Mouse (Mus musculus): ENCODE measurements at regions not wholly inside any gene's neighbourhood (a gene's known extent, or its start where the extent isn't known, plus 50 kb on each side); places are given as distances from the start of the nearest gene placed in this dataset.

DNA sequence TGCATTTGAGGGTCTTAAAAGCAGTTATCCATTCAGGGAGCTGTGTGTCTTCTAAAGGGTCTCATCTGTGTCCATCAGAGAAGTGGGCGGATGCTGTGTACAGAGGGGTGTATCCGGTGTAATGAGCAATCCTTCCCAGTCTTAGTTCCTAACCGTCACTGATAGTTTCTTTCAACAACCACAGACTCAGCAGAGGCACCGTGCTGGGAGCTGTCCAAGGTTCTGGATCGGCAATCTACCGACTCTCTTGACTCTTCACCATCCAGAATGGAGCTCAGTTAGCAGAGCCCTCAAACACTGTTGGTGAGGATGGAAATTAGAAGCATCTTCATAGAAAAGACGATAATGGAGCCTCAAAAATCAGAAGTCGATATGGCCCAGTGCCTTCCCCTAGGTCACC, 293.1 kb downstream of the Ajap1 start:
- no peak for TF ChIP-seq CTCF (IDR thresholded peaks at IDR 0.05; ENCODE audit: low read depth, low read length)
- TF ChIP-seq POLR2A (IDR thresholded peaks at IDR 0.05; ENCODE audit: borderline replicate concordance, low read depth, low read length) = no peak
